Mouse (Mus musculus) heart, adult 8-10 months (tissue): ENCODE data around the gene Znrf2. TPM values are rescaled to one million over a fixed set of nuclear protein-coding genes. Genes with fewer than 3 reads are reported as not detected.
"Not testable (repeated sequence)": the region's sequence is repeated elsewhere in the genome, so short reads cannot be mapped to it uniquely, and the experiment has no call there.

Experiments
- DNase-seq: peaks from one replicate; pipeline ENCODE4 v3.0.0; 2022; ENCODE audit warnings: low spot score
- total RNA-seq, 4 experiments: library from RNA; stranded (reverse); gene quantifications; 2 replicates each; pipeline ENCODE4 v1.2.4; 2022

Znrf2 gene
- total RNA-seq, 4 experiments from 2014 or later = 18.0 to 23.9 (median 19.8) TPM

DNA sequence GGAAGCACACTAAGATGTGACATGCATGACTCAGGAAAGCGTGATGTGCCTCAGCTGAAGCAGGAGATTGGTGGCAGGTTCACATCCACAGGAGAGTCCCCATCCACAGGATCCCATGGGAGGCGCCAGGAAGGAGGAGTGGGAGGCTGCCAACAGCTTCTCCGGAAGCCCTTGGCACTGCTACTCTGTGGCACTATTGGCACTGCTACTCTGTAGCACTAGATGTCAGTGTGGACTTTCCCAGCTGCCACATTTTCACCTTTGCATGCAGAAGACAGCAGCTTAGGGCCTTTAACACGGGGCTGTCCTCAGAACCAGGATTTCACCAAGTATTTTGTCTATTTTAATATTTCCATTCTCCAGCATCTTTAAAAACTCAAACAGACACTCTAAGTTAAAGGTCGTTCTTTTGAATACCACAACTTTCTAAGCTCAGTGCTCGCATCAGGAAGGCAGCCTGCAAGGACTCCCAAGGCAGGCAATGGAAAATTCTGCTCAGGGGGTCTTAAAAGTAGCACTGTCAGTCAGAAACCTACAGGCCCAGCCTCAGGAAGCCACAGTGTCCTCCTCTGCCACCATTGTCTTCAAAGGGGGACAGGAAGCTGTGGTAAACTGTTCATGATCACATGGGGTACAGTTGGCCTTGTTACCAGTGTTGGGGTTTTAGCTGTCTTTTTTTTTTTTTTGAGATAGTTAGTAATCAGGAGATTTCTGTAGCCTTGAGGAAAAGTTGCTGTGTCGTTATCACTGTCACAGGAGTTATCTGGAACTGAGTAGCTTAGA lies 7.0 kb upstream of the Znrf2 start:
- DNase-seq = no peak

DNA sequence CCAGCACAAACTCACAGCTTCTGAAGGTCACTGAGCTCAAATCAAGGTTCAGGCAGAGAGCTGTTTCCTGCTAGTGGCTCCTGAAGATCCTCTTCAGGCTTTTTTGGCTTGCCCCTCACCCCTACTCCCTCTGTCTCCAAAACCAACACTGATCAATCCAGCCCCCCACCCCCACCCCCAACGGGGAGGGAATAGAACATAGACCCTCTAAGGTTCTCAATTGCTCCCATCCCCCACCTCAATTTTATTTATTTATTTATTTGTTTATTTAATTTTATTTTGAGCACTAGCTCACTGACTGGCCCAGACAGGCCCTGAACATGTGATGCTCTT lies 6.4 kb upstream of the Znrf2 start:
- DNase-seq = no peak

DNA sequence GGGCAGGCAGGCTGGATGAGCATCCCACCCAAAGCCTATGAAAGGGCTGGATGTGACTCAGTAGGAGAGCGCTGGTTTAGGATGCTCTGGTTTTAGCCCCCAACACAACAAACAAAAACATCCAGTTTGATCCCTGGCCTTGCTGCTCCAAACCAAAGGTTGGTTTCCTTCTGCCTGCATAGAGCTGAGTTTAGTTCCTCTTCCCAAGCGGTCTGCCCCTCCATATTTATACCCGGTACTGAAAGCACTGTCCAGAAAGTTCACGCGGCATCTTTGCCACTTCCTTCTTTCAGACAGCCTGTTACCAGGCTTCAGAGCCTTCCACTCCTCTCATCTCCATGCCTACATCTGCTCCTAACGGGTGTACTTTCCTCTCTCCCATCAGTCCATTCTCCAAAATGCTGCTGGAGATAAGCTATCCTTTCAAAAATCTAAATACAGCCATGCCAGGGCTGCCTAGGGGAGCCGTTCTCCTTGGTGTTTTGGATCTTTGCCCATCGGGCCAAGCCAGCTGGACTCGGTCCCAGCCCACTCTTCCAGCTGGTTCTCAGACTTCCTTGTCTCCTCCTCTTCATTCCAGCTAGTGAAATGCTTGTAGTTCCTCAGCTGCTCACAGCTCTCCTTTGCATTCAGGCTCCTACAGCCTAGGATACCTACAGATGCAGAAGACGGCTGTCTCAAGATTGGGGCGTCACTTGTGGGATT lies 5.0 kb upstream of the Znrf2 start:
- DNase-seq = peak; percentile 55

DNA sequence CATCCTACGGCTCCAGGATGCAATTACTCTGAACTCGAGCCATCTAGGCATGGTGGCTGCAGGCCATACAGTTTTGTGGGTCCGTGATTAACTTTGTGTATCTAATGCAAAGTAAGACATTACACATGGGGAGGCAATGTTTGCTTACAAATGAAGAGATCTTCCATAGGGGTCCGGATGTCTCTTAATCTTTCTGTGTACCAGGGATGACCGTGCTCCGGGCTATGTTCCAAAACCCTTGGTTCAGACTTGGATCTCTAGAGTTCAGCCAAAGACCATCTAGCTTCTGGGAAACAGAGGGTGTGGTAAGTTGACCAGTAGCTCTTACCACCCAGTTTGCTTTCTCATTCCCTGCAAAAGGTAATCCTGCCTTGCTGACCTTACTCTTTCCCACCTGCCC lies 4.4 kb upstream of the Znrf2 start:
- DNase-seq = no peak

DNA sequence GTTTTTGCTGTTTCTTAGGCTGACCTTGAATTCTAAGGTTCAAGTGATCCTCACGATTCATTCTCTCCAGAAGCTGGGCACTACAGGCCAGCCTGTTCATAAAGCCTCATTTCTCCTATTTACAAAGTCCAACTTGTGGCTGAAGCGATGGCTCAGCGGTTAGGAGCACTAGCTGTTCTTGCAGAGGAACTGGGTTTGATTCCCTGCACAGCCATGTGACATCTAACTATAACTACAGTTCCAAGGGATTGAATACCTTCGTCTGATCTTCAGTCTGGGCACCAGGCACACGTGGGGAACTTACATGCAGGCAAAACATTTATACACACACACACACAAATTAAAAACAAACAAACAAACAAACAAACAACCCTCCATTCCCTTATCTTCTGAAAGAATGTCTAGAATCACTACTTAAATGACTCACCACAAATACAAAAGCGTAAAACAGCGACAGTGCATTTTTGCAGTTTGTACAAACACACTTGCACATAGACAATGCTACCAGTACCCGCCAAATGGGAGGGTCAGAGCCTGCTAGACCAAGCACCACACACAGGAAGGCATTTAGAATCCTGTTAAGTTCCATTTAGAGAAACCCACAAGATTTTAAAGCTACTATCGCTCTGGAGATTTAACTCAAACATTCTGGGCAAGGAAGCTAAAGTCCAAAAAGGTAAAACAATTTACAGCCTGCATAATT lies 1.1 kb upstream of the Znrf2 start:
- DNase-seq = no peak

DNA sequence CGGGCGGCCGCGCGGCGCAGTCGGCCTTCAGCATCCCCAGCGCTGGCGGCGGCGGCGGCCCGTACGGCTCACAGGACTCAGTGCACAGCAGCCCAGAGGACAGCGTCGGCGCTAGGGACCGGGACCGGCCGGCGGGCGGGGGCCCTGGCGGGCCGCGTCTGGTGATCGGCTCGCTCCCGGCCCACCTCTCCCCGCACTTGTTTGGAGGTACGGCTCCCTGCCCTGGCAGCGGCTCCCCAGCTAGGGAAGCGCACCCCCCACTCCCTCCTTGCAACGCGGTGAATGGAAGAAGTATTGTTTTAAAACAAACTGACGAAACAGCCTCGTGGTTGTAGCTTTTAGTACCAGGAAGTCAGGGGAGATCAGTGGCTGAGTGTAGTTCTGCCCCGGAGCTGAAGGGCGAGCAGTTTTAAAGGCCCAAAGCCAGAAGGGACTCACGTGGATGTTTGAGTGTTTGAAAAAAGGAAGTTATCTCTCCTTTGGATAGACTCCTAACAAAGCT lies 601 bp downstream of the Znrf2 start:
- DNase-seq = peak; percentile 75

DNA sequence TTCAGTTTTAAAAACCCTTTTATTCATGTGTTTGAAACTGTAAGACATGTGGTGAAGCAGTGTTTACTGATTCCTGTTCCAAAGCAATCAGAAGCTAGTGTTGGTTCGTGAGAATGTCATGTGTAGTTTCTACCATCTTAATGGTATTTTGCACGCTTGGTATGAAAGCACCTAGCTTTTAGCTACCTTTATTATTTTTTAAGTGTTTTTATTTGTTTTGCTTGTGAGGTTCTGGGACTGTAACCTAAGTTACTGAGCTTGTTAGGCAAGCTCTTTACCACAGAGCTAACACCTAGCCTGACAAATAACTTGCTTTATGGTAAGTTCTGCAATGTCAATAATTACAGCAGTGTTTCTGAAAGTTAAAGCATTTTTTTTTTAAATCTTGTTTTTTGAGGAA lies 1.7 kb downstream of the Znrf2 start:
- DNase-seq = no peak

DNA sequence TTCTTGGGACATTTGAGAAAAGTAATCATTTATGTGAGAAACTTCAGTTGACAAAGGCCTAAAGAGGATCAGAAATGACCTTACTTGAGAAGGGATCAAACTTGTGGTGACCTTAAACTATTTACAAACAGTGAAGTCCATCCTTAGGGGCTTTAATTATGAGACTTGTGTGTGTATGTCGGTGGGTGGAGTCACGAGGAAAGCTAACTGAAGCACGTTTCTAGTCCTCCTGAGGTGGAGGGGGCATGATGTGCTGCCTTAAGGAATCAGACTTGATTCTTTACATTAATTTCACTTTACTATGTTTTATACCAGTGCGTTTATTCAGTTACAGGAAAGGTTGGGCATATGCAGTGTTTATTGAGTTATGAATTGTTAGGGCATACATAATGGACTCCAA lies 2.6 kb downstream of the Znrf2 start:
- no peak for DNase-seq

DNA sequence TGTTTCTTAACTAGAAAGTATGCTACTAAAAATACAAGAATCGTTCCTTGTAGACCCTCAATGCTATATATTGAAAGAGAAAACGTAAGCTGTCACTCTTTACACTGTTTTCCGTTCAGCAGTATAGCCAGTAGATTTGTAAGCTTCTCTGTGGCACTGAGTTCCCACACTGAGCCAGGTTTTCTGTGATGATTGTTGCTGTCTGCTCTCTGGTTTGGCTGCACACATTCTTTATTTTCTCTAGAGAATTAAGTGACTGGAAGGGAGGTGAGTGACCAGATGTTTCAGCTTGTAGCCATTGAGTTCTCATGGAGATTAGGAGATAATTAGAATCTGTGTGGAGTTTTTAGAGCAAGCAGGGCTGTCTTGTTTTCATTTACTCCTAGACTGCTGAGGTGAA lies 3.0 kb downstream of the Znrf2 start:
- no peak for DNase-seq

DNA sequence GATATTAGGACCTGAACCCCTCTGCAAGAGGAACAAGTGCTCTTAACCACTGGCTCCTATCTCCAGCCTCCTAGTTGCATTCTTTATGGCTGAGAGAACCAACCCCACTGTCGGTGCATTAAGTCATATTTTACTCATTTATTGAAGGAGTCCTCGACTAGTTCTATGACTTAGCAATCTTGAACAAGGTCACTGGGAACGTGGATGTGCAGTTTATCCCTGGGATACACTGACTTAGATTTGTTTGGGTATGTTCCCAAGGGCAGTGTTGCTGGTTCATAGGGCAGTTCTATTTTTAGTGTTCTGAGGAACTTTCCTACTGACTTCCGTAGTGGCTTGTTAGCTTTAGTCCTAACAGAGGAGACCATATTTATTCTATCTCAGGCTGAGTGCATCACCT lies 5.6 kb downstream of the Znrf2 start:
- peak; percentile 52 for DNase-seq

DNA sequence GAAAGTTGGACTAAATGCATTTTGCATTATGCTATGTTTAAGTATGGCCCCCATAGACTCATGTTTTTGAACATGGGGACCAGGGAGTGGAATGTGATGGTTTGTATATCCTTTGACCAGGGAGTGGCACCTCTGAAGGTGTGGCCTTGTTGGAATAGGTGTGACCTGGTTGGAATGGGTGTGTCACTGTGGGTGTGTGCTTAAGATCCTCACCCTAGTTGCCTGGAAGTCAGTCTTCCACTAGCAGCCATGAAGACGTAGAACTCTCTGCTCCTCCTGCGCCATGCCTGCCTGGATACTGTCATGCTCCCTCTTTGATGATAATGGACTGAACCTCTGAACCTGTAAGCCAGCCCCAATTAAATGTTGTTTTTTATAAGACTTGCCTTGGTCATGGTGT lies 7.8 kb downstream of the Znrf2 start:
- not testable (repeated sequence) for DNase-seq

DNA sequence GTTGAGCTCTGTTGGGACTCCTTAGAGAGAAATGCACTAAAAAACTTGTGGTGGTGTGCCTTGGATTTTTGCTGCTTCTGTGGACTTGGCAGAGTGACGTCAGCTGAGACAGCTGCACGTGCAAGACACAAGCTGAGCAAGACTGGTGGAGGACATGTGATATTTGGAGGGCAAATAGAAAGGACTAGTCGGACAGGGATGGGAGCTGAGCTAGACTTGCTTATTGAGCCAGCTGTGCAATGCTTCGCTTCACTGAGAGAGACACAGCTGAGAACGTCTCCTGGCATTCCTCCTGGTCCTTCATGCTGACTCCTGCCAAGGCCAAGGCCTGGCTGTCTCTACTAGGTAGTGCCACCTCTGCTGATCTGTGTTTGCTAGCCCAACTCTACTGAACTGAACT lies 10.8 kb downstream of the Znrf2 start:
- DNase-seq = no peak

DNA sequence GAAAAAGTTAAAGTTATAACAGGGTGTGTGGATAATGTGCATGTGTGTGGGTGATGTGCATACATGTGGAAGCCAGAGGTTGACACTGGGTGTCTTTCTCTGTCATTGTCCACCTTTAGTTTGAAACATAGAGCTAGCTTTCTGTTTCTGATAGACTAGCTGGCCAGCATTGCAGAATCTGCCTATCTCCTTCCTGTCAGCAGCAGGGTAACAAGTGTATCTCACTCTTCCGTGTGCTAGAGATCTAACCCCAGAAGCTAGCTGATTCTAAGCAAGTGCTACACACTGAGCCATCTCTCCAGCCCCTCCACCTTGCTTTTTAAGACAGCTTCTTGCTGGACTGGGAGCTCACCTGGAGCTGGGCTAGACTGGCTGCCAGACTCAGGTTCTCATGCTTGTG lies 11.6 kb downstream of the Znrf2 start:
- DNase-seq = no peak

DNA sequence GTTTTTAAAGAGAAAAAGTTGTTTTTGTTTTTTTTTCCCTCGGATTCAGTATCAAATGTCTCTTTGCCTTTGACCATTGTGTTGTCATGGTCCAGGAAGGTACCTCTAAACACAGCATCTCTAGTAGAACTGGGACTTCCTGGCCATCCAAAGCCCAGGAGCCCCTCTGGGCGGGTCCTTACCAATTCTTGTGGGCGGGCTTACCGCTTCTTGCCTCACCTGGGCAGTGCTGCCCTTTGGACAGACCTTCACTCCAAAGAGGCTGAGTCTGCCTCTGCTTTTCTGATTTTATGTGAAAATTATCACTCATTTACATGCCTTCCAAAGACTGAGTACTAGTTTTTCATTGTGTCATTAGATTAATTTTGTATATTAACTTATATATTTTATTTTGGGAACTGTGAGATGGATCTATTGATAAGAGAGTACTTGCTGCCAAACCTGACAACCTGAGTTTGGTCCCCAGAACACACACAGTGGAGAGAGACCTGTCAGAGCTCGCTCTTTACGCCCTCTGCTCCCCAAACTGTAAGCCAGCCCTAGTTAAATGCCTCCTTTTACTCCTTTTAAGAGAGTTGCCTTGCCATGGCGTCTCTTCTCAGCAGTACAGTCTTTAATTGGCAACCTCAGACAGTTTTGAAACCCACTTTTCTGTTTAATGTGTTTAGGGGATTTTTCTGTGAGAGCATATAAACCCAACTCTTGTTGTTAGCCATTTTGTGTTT lies 13.5 kb downstream of the Znrf2 start:
- no peak for DNase-seq

DNA sequence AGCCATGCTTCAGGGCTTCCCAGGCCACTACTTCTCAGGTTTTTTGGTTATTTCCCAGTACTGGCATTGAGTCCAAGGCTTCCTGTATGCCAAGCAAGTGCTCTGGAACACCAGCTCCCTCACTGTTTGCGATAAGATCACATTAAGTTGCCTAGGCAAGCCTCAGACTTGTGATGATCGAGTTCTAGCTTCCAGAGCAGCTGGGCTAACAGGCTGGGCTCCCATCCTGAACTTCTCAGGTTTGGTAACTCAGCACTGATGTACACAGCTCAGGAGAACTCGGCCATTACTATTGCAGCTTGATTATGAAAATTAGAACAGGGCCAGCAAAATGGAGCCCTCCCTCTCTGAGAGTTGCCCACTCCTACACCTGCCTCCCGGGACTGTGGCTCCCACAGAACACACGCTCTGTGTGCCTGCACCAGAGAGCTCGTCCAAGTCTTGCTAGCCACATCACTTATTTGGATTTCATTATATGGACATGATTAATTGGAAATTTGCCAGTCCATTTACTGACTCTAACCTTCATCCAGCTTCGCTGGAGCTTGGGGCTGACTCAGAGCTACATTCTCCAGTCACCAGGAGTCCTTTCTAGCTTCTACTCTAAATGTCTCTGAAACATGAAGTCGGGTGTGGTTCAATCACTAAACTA lies 14.5 kb downstream of the Znrf2 start:
- no peak for DNase-seq

DNA sequence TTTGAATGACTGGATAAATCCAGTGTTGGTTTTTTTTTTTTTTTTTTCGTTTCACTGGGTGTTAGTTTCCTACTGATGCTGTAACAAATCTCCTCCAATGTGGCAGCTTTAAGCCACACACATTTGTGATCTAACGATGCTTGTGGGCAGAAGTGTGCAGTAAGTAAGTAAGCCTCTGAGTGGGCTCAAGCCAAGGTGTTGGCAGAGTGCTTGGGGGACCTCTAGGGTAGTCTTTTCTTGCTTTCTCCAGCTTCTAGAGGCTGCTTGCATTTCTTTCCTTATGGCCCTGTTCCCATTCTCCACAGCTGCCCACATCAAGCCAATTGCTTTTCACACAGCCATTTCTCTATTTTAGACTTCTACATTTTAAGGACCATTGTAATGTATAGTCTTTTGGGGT lies 16.7 kb downstream of the Znrf2 start:
- DNase-seq = no peak

DNA sequence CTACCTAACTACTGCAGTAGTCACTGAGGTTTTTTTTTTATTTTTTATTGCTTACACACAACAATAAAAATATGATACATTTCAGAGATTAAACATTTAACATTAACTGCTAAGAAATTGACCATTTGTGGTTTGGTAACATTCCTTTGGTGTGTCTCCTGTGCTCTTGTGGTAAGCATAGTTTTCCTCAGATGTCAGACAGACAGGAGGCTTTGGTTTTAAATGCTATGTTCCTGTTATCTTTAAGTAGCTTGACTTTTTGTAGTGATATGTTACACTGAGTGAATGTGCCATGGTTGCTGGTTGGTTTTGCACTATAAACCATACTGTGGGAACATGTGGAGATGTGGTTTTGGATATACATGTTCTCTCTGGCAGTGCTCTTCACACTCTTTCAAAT lies 19.9 kb downstream of the Znrf2 start:
- no peak for DNase-seq

DNA sequence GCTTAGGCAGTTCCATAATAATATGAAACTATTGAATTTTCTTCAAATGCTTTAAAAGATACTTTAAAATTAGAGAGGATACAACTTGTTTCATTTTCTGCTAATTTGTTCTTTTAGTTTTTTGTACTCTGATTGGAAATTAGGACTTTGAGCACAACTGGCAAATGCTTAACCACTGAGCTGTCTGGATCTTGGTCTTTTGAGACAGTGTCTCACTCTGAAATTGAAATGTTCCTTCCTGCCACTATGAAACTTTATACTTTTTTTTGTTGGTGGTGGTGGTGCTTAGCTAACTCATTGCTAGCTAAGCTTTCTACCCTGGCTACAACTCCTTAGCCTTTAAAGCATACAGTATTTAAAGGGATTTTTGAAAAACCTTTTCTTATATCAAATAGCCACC lies 24.7 kb downstream of the Znrf2 start:
- DNase-seq = no peak

DNA sequence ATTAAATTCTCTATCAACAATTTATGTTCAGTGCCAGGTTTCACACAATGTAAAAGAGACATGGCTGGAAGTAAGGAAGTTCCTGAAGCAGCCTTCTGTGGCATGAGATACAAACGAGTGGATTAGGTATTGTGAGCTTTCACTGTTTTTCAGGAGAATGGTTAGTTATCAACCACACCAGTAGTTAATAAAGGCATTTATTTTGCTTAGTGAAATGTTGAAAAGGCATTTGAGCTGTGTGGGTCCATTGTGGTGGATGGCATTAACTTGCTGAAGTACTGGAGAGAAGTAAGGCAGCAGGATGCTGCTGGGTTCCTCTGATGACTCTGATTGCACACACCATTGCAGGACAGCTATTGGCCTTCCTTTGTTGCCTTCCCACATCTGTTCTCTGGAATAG lies 25.3 kb downstream of the Znrf2 start:
- DNase-seq = no peak

DNA sequence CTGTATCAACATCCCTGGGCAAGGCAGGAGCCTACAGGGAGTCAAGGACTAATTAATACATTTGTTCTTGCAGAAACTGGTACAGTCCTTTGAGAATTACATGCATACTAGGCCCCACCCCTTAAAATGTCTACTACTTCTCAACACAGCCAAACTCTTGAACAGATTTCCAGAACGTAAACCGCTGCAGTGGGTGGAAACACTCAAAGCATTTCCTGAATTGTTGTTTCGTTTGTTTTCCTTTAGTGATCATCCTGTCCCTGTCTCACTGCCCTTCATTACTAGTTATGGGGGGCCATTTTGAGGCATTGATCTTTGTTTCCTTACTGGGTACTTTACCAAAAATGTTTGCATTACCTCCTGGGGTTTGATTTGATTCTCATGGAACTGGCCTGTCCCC lies 31.8 kb downstream of the Znrf2 start:
- no peak for DNase-seq
